In the genomic region with DNA sequence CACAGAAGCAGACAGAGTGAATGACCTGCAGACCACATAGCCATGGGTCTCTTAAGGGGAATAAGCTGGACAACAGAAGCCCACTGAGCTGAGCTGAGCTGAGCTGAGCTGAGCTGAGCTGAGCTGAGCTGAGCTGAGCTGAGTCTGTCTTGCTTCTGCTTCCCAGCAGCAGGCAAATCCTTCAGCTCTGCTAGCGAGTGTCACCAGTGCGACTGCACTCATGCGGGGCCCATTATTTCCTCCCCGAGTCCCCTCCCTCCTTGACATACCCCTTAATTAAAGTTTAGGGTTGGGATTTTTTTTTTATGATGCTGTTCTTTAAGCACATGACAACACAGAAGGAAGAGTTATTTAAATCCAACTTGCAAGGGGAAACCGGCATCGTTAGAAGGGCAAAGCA, we compare ENCODE assay signal across 21 mouse cellular contexts. TPM values are rescaled to one million over a fixed set of nuclear protein-coding genes. Genes with fewer than 3 reads are reported as not detected.
A peak's percentile ranks its signal among the peaks of the same experiment; 100 is the strongest.
DNase-seq lines count a peak whose midpoint lies in the region; ATAC-seq and TF ChIP-seq lines count a peak whose summit lies in the region.
"Had no signal": no experiment of that assay in that cellular context is flagged by ENCODE, and none has a peak within 500 bp of the region (broad histone marks: within the 10 kb centered on the region; RNA-seq: fewer than 3 reads in every experiment).

No protein-coding gene starts in this region.

- no peak overlapping the region for H3K9ac ChIP-seq in forebrain, embryonic 16.5 days (replicated peaks; ENCODE audit: low read depth, low read length)
- H3K9ac ChIP-seq in forebrain, embryonic 13.5 days, result no peak overlapping the region
- no peak overlapping the region for H3K9ac ChIP-seq in intestine, postnatal 0 days (ENCODE audit: low read depth, low read length)
- no peak overlapping the region for H3K9ac ChIP-seq in intestine, embryonic 15.5 days
- H3K9ac ChIP-seq in CH12.LX (ENCODE audit: insufficient read depth, low read depth), result no peak overlapping the region
- H3K9ac ChIP-seq: embryonic facial prominence, embryonic 13.5 days; heart, embryonic 15.5 days had no signal

- no peak for TF ChIP-seq POLR2A in CH12.LX (IDR thresholded peaks at IDR 0.05; ENCODE audit: low read depth, low read length)

- H3K27ac ChIP-seq in forebrain, embryonic 16.5 days (ENCODE audit: low read length), result no peak overlapping the region
- H3K27ac ChIP-seq in forebrain, embryonic 13.5 days, result no peak overlapping the region; the same call in 1 of the 2 replicates
- no peak overlapping the region for H3K27ac ChIP-seq in intestine, postnatal 0 days (ENCODE audit: low read depth, low read length)
- H3K27ac ChIP-seq in intestine, embryonic 15.5 days, result no peak overlapping the region
- H3K27ac ChIP-seq in CH12.LX (ENCODE audit: insufficient read depth, low read depth), result no peak overlapping the region
- peak overlapping the region; percentile 42; the same call in 1 of the 2 replicates for H3K27ac ChIP-seq in limb, embryonic 10.5 days
- H3K27ac ChIP-seq: embryonic facial prominence, embryonic 13.5 days; heart, embryonic 15.5 days had no signal

- peaks cover 92% of the 10 kb centered on the region for H3K79me2 ChIP-seq in CH12.LX (replicated peaks; ENCODE audit: control insufficient read depth, extremely low read depth, insufficient read depth, poor library complexity, severe bottlenecking)

- in situ Hi-C loops in CH12.LX (cut with MboI; ENCODE audit: low pct_ligation_motif_present, low pct_unique_long_range_greater_than_20kb, low sequenced_read_pairs), result no loop called here

- H3K4me2 ChIP-seq in forebrain, embryonic 16.5 days (ENCODE audit: low read length), result no peak overlapping the region
- no peak overlapping the region for H3K4me2 ChIP-seq in forebrain, embryonic 13.5 days
- peak overlapping the region; percentile 59; the same call in 1 of the 2 replicates for H3K4me2 ChIP-seq in intestine, postnatal 0 days (replicated peaks; ENCODE audit: low read depth)
- no peak overlapping the region for H3K4me2 ChIP-seq in intestine, embryonic 15.5 days (replicated peaks)
- no peak overlapping the region for H3K4me2 ChIP-seq in CH12.LX (ENCODE audit: insufficient read depth, low read depth, poor library complexity, severe bottlenecking)
- H3K4me2 ChIP-seq: embryonic facial prominence, embryonic 13.5 days; heart, embryonic 15.5 days had no signal

- no peaks in the 10 kb centered on the region for H3K9me3 ChIP-seq in forebrain, embryonic 16.5 days (ENCODE audit: control insufficient read depth, low read length)
- H3K9me3 ChIP-seq in forebrain, embryonic 13.5 days (replicated peaks), result no peaks in the 10 kb centered on the region
- H3K9me3 ChIP-seq in intestine, postnatal 0 days (ENCODE audit: control insufficient read depth), result no peaks in the 10 kb centered on the region
- H3K9me3 ChIP-seq in intestine, embryonic 15.5 days, result no peaks in the 10 kb centered on the region
- H3K9me3 ChIP-seq in CH12.LX (replicated peaks; ENCODE audit: low read length), result no peaks in the 10 kb centered on the region
- H3K9me3 ChIP-seq in limb, embryonic 10.5 days (replicated peaks), result no peaks in the 10 kb centered on the region
- H3K9me3 ChIP-seq: embryonic facial prominence, embryonic 13.5 days; heart, embryonic 10.5 days; heart, embryonic 15.5 days had no signal

- peak; percentile 59 for ATAC-seq in forebrain, embryonic 16.5 days
- no peak for ATAC-seq in forebrain, embryonic 13.5 days
- ATAC-seq in intestine, postnatal 0 days, result no peak
- ATAC-seq in intestine, embryonic 15.5 days, result no peak
- no peak for ATAC-seq in megakaryocyte-erythroid progenitor cell, adult 5-6 weeks (replicated peaks; ENCODE audit: low FRiP score, low TSS enrichment, poor library complexity, severe bottlenecking)
- ATAC-seq: hindbrain, embryonic 16.5 days; inflammation-experienced regulatory T-cells, adult 6 months had no signal

- H3K27me3 ChIP-seq in forebrain, embryonic 16.5 days (replicated peaks; ENCODE audit: control insufficient read depth, insufficient read depth, low read length), result no peaks in the 10 kb centered on the region
- H3K27me3 ChIP-seq in forebrain, embryonic 13.5 days, result no peaks in the 10 kb centered on the region
- H3K27me3 ChIP-seq in intestine, postnatal 0 days (replicated peaks; ENCODE audit: control insufficient read depth, insufficient read depth, low read length), result no peaks in the 10 kb centered on the region
- H3K27me3 ChIP-seq in intestine, embryonic 15.5 days (replicated peaks), result no peaks in the 10 kb centered on the region
- H3K27me3 ChIP-seq in CH12.LX (replicated peaks), result no peaks in the 10 kb centered on the region
- no peaks in the 10 kb centered on the region for H3K27me3 ChIP-seq in limb, embryonic 10.5 days (ENCODE audit: low read depth, poor library complexity, severe bottlenecking)
- H3K27me3 ChIP-seq: embryonic facial prominence, embryonic 13.5 days; heart, embryonic 15.5 days had no signal

- dilution Hi-C loops in CH12.LX (cut with MboI; ENCODE audit: extremely low pct_ligation_motif_present, extremely low pct_unique_long_range_greater_than_20kb, low sequenced_read_pairs), result no loop called here

- H3K4me3 ChIP-seq in forebrain, embryonic 16.5 days (replicated peaks; ENCODE audit: low read length), result no peak overlapping the region
- no peak overlapping the region for H3K4me3 ChIP-seq in forebrain, embryonic 13.5 days
- H3K4me3 ChIP-seq in intestine, postnatal 0 days (ENCODE audit: low read depth, low read length), result no peak overlapping the region
- no peak overlapping the region for H3K4me3 ChIP-seq in intestine, embryonic 15.5 days (replicated peaks)
- H3K4me3 ChIP-seq in CH12.LX (replicated peaks in 1 of 3; ENCODE audit: low read depth in 2 of 3, low read length in 2 of 3, poor library complexity in 1 of 3), result no peak overlapping the region
- H3K4me3 ChIP-seq in limb, embryonic 10.5 days, result no peak overlapping the region
- H3K4me3 ChIP-seq: embryonic facial prominence, embryonic 13.5 days; heart, embryonic 10.5 days; heart, embryonic 15.5 days had no signal

- no peak for TF ChIP-seq CTCF in intestine, postnatal 0 days (IDR thresholded peaks at IDR 0.05; ENCODE audit: low read depth)
- TF ChIP-seq CTCF in CH12.LX (conservative IDR thresholded peaks at IDR 0.05 in 1 of 2, IDR thresholded peaks at IDR 0.05 in 1 of 2; ENCODE audit: low read depth in 2 of 2, low read length in 2 of 2), result no peak

- DNase-seq in CH12.LX (ENCODE audit: extremely low read depth), result no peak
- DNase-seq in limb, embryonic 10.5 days (ENCODE audit: low spot score), result no peak
- DNase-seq in gastrocnemius, postnatal 25 days, result no peak
- DNase-seq: adrenal gland, adult 2 months; adrenal gland, postnatal 36 days; cerebellum, adult 11-12 months; cerebellum, adult 9-10 months; cerebellum, postnatal 36 days; heart, adult 18-20 months; heart, postnatal 14 days; kidney, adult 18-20 months had no signal

- 33% methylated on average over 6 of the region's 6 CpGs for WGBS in forebrain, embryonic 16.5 days
- WGBS in forebrain, embryonic 13.5 days, result 42% methylated on average over 6 of the region's 6 CpGs
- WGBS in intestine, postnatal 0 days, result 50% methylated on average over 6 of the region's 6 CpGs
- 65% methylated on average over 6 of the region's 6 CpGs for WGBS in intestine, embryonic 15.5 days
- 60% methylated on average over 6 of the region's 6 CpGs for WGBS in limb, embryonic 10.5 days

- no peak for TF ChIP-seq RAD21 in CH12.LX (IDR thresholded peaks at IDR 0.05; ENCODE audit: low read depth, low read length)

- no peak for TF ChIP-seq EP300 in CH12.LX (IDR thresholded peaks at IDR 0.05; ENCODE audit: low read length)

- peaks cover 11% of the 10 kb centered on the region for H3K4me1 ChIP-seq in forebrain, embryonic 16.5 days (replicated peaks; ENCODE audit: control insufficient read depth, insufficient read depth, low read length)
- H3K4me1 ChIP-seq in forebrain, embryonic 13.5 days, result peaks cover 50% of the 10 kb centered on the region
- H3K4me1 ChIP-seq in intestine, postnatal 0 days (replicated peaks; ENCODE audit: control insufficient read depth, insufficient read depth, low read length), result peaks cover 14% of the 10 kb centered on the region
- peaks cover 32% of the 10 kb centered on the region for H3K4me1 ChIP-seq in intestine, embryonic 15.5 days (replicated peaks)
- peaks cover 59 to 93% of the 10 kb centered on the region in 2 experiments for H3K4me1 ChIP-seq in CH12.LX (ENCODE audit: control insufficient read depth in 1 of 2, insufficient read depth in 2 of 2)
- peaks cover 28% of the 10 kb centered on the region for H3K4me1 ChIP-seq in limb, embryonic 10.5 days

- no peaks in the 10 kb centered on the region for H3K36me3 ChIP-seq in forebrain, embryonic 16.5 days (ENCODE audit: control insufficient read depth, insufficient read depth)
- H3K36me3 ChIP-seq in forebrain, embryonic 13.5 days (ENCODE audit: poor library complexity, severe bottlenecking), result no peaks in the 10 kb centered on the region
- H3K36me3 ChIP-seq in intestine, postnatal 0 days (ENCODE audit: control insufficient read depth, insufficient read depth), result peaks cover 3% of the 10 kb centered on the region; the same call in 1 of the 2 replicates
- H3K36me3 ChIP-seq in intestine, embryonic 15.5 days, result no peaks in the 10 kb centered on the region
- H3K36me3 ChIP-seq in CH12.LX (replicated peaks in 1 of 2; ENCODE audit: control insufficient read depth in 1 of 2, insufficient read depth in 1 of 2, low read length in 1 of 2), result peaks cover 3 to 59% of the 10 kb centered on the region in 2 experiments
- H3K36me3 ChIP-seq in limb, embryonic 10.5 days, result no peaks in the 10 kb centered on the region
- H3K36me3 ChIP-seq: embryonic facial prominence, embryonic 13.5 days; heart, embryonic 10.5 days; heart, embryonic 15.5 days had no signal

TF ChIP-seq in CH12.LX, 34 proteins besides CTCF, POLR2A, EP300 and RAD21:
- 0 out of 2 replicates have a peak, but pooled peaks have one; percentile 16 for TF ChIP-seq ZNF384 (IDR thresholded peaks at IDR 0.05; ENCODE audit: low read depth, low read length)
- no peak for TF ChIP-seq UBTF (IDR thresholded peaks at IDR 0.05; ENCODE audit: low read depth, low read length)
- TF ChIP-seq TBP (conservative IDR thresholded peaks at IDR 0.05; ENCODE audit: low read depth, low read length), result no peak
- TF ChIP-seq RCOR1 (conservative IDR thresholded peaks at IDR 0.05; ENCODE audit: low read depth, low read length), result no peak
TF ChIP-seq in CH12.LX: peak in this region for 1.

RNA-seq across cellular contexts. Expression of a gene that starts 32.1 kb away (rescaled TPM):
- 3.7 and 5.1 TPM in 2 replicates for polyA plus RNA-seq in forebrain, embryonic 16.5 days (2015; fragmentation: Nextera tagmentation; extraction: Ambion mirVana)
- polyA plus RNA-seq in forebrain, embryonic 13.5 days (2015; fragmentation: Nextera tagmentation; extraction: Ambion mirVana), result 4.0 and 4.1 TPM in 2 replicates
- polyA plus RNA-seq in intestine, postnatal 0 days (2015; fragmentation: Nextera tagmentation; extraction: Ambion mirVana), result 4.7 and 6.8 TPM in 2 replicates
- 3.5 and 4.4 TPM in 2 replicates for polyA plus RNA-seq in intestine, embryonic 15.5 days (2015; fragmentation: Nextera tagmentation; extraction: Ambion mirVana)
- total RNA-seq in CH12.LX (2012; rRNA removed), result 63.8 and 73.1 TPM in 2 replicates
- total RNA-seq in CH12.LX (2014; rRNA removed), result 21.3 and 22.5 TPM in 2 replicates
- polyA plus RNA-seq in CH12.LX (2012; ENCODE audit: insufficient read length, low read depth), result 48.9 and 61.2 TPM in 2 replicates
- 1.0 and 1.3 TPM in 2 replicates for polyA plus RNA-seq in limb, embryonic 10.5 days (2016; fragmentation: Nextera tagmentation; extraction: Ambion mirVana)
- 10 to 100 TPM; 67.8 to 77.2 TPM for total RNA-seq in gastrocnemius, postnatal 25 days (2021)
- total RNA-seq in megakaryocyte-erythroid progenitor cell, adult 5-6 weeks (2014; fragmentation: Nextera tagmentation), result 5.4 and 11.9 TPM in 2 replicates
- 10.6 and 13.6 TPM in 2 replicates for total RNA-seq in megakaryocyte-erythroid progenitor cell, adult 5-6 weeks (2017)
